Mouse (Mus musculus) embryonic facial prominence, embryonic 13.5 days (tissue): ENCODE measurements around the gene Satb2. TPM values are rescaled to one million over a fixed set of nuclear protein-coding genes. Genes with fewer than 3 reads are reported as not detected.

Experiments
- ATAC-seq: fragments of 200-750 bp; cut with Nextera tagmentation; 2 replicates; pipeline ENCODE4 v1.8.0; 2017; ENCODE audit warnings: low read depth; ENCODE audit not compliant: insufficient number of reproducible peaks, insufficient read depth, low FRiP score, low TSS enrichment
- H3K27ac ChIP-seq: fragments of 300-500 bp; sonication (generic); 2 replicates; pipeline ENCODE4 v1.5.1; 2015; ENCODE audit warnings: moderate library complexity, mild to moderate bottlenecking, inconsistent platforms
- H3K27me3 ChIP-seq: fragments of 300-500 bp; sonication (generic); 2 replicates; pipeline ENCODE4 v1.6.1; 2015; ENCODE audit warnings: mild to moderate bottlenecking, inconsistent platforms
- H3K36me3 ChIP-seq: fragments of 300-500 bp; sonication (generic); 2 replicates; pipeline ENCODE4 v1.6.1; 2015; ENCODE audit warnings: mild to moderate bottlenecking, inconsistent platforms
- H3K4me1 ChIP-seq: fragments of 300-500 bp; sonication (generic); 2 replicates; pipeline ENCODE4 v1.6.1; 2015; ENCODE audit warnings: inconsistent platforms
- H3K4me2 ChIP-seq: fragments of 300-500 bp; sonication (generic); 2 replicates; pipeline ENCODE4 v1.6.1; 2015; ENCODE audit warnings: moderate library complexity, mild to moderate bottlenecking, inconsistent platforms
- H3K4me3 ChIP-seq: fragments of 300-500 bp; sonication (generic); 2 replicates; pipeline ENCODE4 v1.5.1; 2015; ENCODE audit warnings: mild to moderate bottlenecking, inconsistent platforms
- H3K9ac ChIP-seq: fragments of 300-500 bp; sonication (generic); 2 replicates; pipeline ENCODE4 v1.6.1; 2015; ENCODE audit warnings: mild to moderate bottlenecking, inconsistent platforms
- H3K9me3 ChIP-seq: fragments of 300-500 bp; sonication (generic); 2 replicates; pipeline ENCODE4 v1.6.1; 2016; ENCODE audit warnings: inconsistent platforms
- WGBS: fragments of 180-500 bp; shearing (Covaris S2); methylation state at CpG from one replicate; pipeline ENCODE4 v1.1.7; 2015; ENCODE audit warnings: mixed read lengths; 5-methylcytosine and 5-hydroxymethylcytosine counted together
- microRNA-seq: library from miRNA; unstranded; fragments of <30 nt; microRNA quantifications from one replicate; pipeline ENCODE4, GENCODE M21; 2016
- polyA plus RNA-seq: library from polyadenylated mRNA; unstranded; fragments of >200 nt; fragmentation: Nextera tagmentation; extraction: Ambion mirVana; gene quantifications from 2 replicates; pipeline ENCODE4 v1.2.1, GENCODE M21; 2015

Satb2 gene
- polyA plus RNA-seq, 1 experiment from 2014 or later = 23.9 TPM

DNA sequence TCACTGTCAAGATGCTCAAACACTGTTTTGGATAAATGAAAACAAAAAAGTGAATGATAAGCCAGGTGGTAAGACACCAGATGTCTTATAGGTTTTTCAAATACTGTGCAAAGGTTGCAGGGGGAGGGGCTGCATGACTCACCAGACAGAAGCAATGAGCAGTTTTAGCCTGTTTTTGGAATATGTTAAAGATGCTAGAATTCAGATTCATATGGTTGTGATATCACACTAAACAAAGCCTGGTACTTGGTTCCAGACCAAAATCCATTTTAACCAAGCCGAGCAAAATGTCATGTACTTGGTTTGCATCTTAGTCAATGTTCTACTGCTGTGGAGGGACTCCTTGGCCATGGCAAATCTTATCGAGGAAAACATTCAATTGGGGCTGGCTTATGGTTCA, 227.8 kb downstream of the Satb2 start:
- Histone ChIP-seq H3K4me2 (no peak overlapping the region), H3K9ac (no peak overlapping the region), H3K27ac (no peak overlapping the region), H3K36me3 (no peaks in the 10 kb centered on the region), H3K4me1 (no peaks in the 10 kb centered on the region), H3K9me3 (no peaks in the 10 kb centered on the region), H3K4me3 (no peak overlapping the region), H3K27me3 (peaks cover 8% of the 10 kb centered on the region)
- 76% methylated on average over 2 of the region's 2 CpGs for WGBS
- no peak for ATAC-seq

DNA sequence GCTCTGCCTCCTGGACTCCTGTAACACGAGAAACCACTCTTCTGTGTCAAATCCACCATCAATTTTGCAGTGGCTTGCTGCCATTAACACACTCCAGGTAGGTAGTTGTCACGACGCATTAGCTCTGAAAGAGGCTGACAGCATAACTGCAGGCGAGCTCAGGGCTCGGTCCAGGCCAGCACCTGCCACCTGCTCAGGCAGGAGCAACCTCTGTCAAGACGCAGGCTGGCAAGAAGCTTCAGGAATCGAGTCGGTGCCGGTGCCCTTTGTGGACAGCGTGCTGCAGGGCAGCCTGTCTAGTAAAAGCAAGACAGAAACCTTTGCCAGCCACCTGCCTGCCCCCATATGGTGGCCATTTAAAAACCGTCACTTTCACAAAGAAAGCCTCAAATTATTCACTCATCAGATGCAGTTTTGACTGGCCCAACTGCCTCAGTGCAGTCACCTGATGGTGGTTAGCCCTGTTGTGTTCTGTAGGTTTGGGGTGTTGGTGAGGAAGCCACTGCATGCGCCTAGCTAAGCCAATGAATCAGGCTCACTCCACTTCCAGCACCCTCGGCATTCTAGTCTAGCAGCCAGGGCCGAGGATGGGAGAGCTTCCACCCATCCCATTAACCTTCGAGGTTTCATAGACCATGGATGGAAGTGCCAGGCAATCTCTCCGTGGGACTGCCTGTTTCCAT, 228.7 kb downstream of the Satb2 start:
- WGBS = 73% methylated on average over 16 of the region's 16 CpGs
- no peak overlapping the region for H3K27ac ChIP-seq
- H3K4me2 ChIP-seq = no peak overlapping the region
- H3K36me3 ChIP-seq = no peaks in the 10 kb centered on the region
- H3K9me3 ChIP-seq = no peaks in the 10 kb centered on the region
- H3K4me3 ChIP-seq = no peak overlapping the region
- peaks cover 8% of the 10 kb centered on the region for H3K27me3 ChIP-seq
- H3K4me1 ChIP-seq = no peaks in the 10 kb centered on the region; the same call in 1 of the 2 replicates
- no peak overlapping the region for H3K9ac ChIP-seq
- ATAC-seq = no peak

DNA sequence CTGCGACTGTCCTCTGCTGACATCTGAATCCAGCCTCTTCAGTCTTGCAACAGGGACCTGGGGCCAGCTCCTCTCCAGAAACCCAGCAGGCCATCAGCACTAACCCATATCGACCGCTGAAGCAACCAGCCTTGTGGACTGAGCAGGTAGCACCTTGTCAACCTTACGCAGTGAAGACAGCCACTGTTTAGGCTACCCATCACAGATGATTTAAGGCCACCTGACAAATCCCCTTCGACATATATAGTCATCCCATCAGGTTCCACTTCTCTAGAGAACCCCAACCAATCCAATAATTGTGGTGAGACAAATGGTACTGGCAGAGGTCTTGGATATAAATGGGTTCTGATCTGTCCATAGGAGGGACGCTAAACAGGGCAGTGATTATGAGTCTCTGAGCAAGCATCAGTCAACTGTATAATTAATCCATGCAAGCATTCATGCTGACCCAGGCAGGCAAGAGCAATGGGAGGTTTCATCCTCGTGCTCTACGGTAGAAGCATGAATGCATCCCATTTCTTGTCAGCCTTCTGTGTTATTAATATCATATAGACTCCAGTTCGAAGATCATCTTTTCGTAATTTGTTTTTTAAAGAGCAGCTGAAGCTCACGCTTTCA, 229.5 kb downstream of the Satb2 start:
- Histone ChIP-seq H3K9ac (no peak overlapping the region), H3K9me3 (no peaks in the 10 kb centered on the region), H3K4me1 (no peaks in the 10 kb centered on the region; the same call in 1 of the 2 replicates), H3K4me3 (no peak overlapping the region), H3K36me3 (no peaks in the 10 kb centered on the region), H3K27me3 (peaks cover 8% of the 10 kb centered on the region), H3K4me2 (no peak overlapping the region), H3K27ac (no peak overlapping the region)
- no peak for ATAC-seq
- 85% methylated on average over 11 of the region's 11 CpGs for WGBS

Small RNA genes within 50 kb of the gene (microRNA-seq; reads per million reads assigned to microRNA genes)
- gene Gm23943 = not detected
